Mouse (Mus musculus) embryonic fibroblast, embryonic 13.5 days (primary cell): ENCODE measurements around the gene Palld.

ENCODE experiments used
- CTCF ChIP-seq: IDR thresholded peaks from 2 replicates; pipeline ENCODE4 v1.5.1; 2011; ENCODE audit warnings: mild to moderate bottlenecking, control low read depth, low read length, moderate library complexity, borderline replicate concordance; ENCODE audit not compliant: insufficient read depth
- POLR2A ChIP-seq: IDR thresholded peaks from 2 replicates; pipeline ENCODE4 v1.6.1; 2011; ENCODE audit warnings: low read depth, mild to moderate bottlenecking, control low read depth, low read length, moderate library complexity

DNA sequence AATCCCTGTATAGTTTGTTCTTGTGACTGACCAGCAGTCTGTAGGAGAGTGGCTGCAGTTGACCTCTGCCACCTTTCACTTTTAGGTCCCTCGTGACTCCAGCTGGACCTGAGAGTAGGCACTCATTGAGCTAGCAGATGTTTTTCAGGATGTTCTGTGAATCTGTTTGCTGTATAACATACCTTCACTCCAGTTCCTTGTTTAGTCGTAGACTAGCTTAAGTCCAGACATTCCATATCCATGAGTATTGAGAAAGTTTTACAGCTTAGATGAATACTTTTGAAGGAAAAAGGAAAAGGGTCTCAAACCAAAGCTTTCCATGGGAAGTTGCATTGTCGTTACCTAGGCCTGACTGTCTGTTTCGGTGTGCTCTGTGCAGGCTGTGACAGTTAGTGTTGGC, 405.4 kb downstream of the Palld start:
- TF ChIP-seq POLR2A (no peak), CTCF (no peak)
